Mouse (Mus musculus): ENCODE measurements at regions not wholly inside any gene's neighbourhood (a gene's known extent, or its start where the extent isn't known, plus 50 kb on each side); places are given as distances from the start of the nearest gene placed in this dataset.

GRCm38 (mm10) chr10:111639866-111640265, 133.8 kb downstream of the Phlda1 start:
- no peak for TF ChIP-seq GATA1 (IDR thresholded peaks at IDR 0.05; ENCODE audit: low read length)
- no peak for TF ChIP-seq TAL1 (IDR thresholded peaks at IDR 0.05; ENCODE audit: low read length)
